Mouse (Mus musculus): ENCODE data around the gene Socs2. TPM values are rescaled to one million over a fixed set of nuclear protein-coding genes. Genes with fewer than 3 reads are reported as not detected.

Gene Socs2
- polyA plus RNA-seq (2016; fragmentation: Nextera tagmentation; extraction: Ambion mirVana), result 35.9 and 41.4 TPM in 2 replicates

GRCm38 (mm10) chr10:95416685-95417495 is at the start of gene Socs2:
TSS of gene Socs2 (minus strand) at chr10:95417180.
- Histone ChIP-seq H3K4me1 (peaks cover 44% of the 10 kb centered on the region), H3K27me3 (ENCODE audit: poor library complexity, severe bottlenecking) (peaks cover 49% of the 10 kb centered on the region), H3K9me3 (no peaks in the 10 kb centered on the region), H3K36me3 (replicated peaks) (no peaks in the 10 kb centered on the region; the same call in 1 of the 2 replicates), H3K4me3 (peak within 1 kb of the TSS; percentile 84), H3K27ac (peak within 1 kb of the TSS; percentile 92)
- peak; percentile 92 for DNase-seq (ENCODE audit: extremely low spot score, low spot score)
- WGBS, result under 1% methylated on average over 66 of the region's 66 CpGs

DNA sequence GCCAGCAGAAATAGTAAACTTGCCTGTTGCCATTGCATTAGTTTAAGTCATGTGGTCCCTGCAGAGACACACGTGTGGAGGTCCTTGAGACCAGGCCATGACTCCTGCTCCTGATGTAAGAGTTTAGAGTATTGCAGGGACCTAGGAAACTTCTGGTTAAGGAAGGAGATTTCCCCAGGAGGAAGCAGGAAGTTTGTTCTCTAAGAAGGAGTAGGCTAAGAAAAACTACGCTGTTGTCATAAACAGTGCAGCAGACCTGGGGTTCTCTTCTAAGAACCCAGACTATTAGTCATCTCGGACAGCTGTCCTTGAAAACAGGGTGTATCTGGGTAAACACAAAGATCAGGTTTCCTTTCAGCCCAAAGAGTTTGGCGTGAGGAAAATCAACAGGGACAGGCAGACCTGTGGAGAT is 48.5 kb upstream of the Socs2 start:
- Histone ChIP-seq H3K4me1 (peaks cover 4% of the 10 kb centered on the region; the same call in 1 of the 2 replicates), H3K4me3 (no peak overlapping the region), H3K27ac (no peak overlapping the region), H3K27me3 (ENCODE audit: poor library complexity, severe bottlenecking) (no peaks in the 10 kb centered on the region), H3K9me3 (no peaks in the 10 kb centered on the region), H3K36me3 (replicated peaks) (no peaks in the 10 kb centered on the region)
- WGBS, result 70% methylated on average over 4 of the region's 4 CpGs
- no peak for DNase-seq (ENCODE audit: extremely low spot score, low spot score)

- no peaks in the 10 kb centered on the region for H3K27me3 ChIP-seq (ENCODE audit: poor library complexity, severe bottlenecking)
- no peaks in the 10 kb centered on the region for H3K9me3 ChIP-seq
- no peak overlapping the region for H3K27ac ChIP-seq
- H3K4me3 ChIP-seq, result no peak overlapping the region
- WGBS, result 75% methylated on average over 6 of the region's 6 CpGs
- DNase-seq (ENCODE audit: extremely low spot score, low spot score), result no peak
- H3K36me3 ChIP-seq (replicated peaks), result no peaks in the 10 kb centered on the region
- H3K4me1 ChIP-seq, result peaks cover 4% of the 10 kb centered on the region; the same call in 1 of the 2 replicates
These were observed 47.5 kb upstream of the Socs2 start for GRCm38 (mm10) chr10:95464527-95464926.

DNA sequence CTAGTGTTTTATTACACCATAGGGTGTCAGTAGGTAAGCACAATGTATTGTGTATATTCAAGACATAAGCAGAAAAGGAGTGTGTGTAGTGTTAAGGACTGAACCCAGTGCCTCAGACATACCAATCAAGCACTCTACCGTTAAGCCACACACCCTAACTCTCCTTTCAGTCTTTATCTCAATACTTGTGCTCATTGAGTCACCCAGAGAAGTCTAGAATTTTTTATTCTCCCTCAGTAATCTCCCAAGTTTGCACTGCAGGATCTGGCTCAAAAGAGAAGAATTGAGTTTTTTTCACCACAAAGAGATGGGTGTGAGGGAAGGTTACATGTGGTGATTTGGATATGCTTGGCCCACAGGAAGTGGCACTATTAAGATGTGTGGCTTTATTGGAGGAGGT is 45.3 kb upstream of the Socs2 start:
- no peak for DNase-seq (ENCODE audit: extremely low spot score, low spot score)
- H3K9me3 ChIP-seq, result no peaks in the 10 kb centered on the region
- no peaks in the 10 kb centered on the region for H3K36me3 ChIP-seq (replicated peaks)
- peaks cover 4% of the 10 kb centered on the region; the same call in 1 of the 2 replicates for H3K4me1 ChIP-seq
- H3K27ac ChIP-seq, result no peak overlapping the region
- WGBS, result 86% methylated on average over 1 of the region's 1 CpGs
- H3K27me3 ChIP-seq (ENCODE audit: poor library complexity, severe bottlenecking), result no peaks in the 10 kb centered on the region
- H3K4me3 ChIP-seq, result no peak overlapping the region

- no peak overlapping the region for H3K27ac ChIP-seq
- no peaks in the 10 kb centered on the region for H3K9me3 ChIP-seq
- H3K36me3 ChIP-seq (replicated peaks), result no peaks in the 10 kb centered on the region
- no peaks in the 10 kb centered on the region for H3K27me3 ChIP-seq (ENCODE audit: poor library complexity, severe bottlenecking)
- WGBS, result 68% methylated on average over 4 of the region's 4 CpGs
- no peak overlapping the region for H3K4me3 ChIP-seq
- no peak for DNase-seq (ENCODE audit: extremely low spot score, low spot score)
- peaks cover 4% of the 10 kb centered on the region; the same call in 1 of the 2 replicates for H3K4me1 ChIP-seq
These were observed 44.1 kb upstream of the Socs2 start for GRCm38 (mm10) chr10:95461053-95461553.

- 90% methylated on average over 9 of the region's 9 CpGs for WGBS
- Histone ChIP-seq H3K27ac (no peak overlapping the region), H3K27me3 (ENCODE audit: poor library complexity, severe bottlenecking) (no peaks in the 10 kb centered on the region), H3K9me3 (no peaks in the 10 kb centered on the region), H3K4me3 (no peak overlapping the region), H3K4me1 (no peaks in the 10 kb centered on the region), H3K36me3 (replicated peaks) (no peaks in the 10 kb centered on the region)
- DNase-seq (ENCODE audit: extremely low spot score, low spot score), result no peak
These were observed 41.2 kb upstream of the Socs2 start for GRCm38 (mm10) chr10:95458050-95458806.

DNA sequence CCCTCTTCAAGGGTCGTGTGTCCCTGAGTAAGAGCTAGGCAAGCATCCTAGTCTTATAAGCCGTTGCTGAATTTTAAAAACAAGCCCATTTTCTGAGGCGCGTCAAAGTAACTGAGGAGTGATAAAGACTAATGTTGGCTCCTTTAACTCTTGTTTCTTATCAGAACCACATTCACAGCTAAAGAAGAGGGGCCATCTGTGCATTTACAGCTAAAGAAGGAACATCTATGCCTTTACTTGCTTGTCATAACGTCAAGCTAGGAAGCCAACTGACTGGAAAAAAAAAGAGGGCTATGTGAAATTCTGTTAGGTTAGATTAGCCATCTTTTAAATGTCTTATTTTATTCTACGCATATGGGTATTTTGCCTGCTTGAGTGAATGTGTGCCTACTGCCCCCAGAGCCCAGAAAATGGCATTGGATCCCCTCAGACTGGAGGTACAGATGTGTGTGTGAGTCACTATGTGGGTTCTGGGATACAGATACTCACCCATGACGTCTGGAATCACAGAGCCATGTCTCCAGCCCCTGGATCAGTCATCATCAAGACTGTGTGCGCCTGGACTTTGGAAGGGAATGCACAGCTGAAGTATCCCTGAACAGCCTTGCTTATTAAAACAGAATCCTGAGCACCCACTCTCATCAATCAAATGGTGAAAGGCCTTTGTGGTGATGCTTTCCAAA is 40.5 kb upstream of the Socs2 start:
- no peaks in the 10 kb centered on the region for H3K27me3 ChIP-seq (ENCODE audit: poor library complexity, severe bottlenecking)

GRCm38 (mm10) chr10:95456103-95456502 is 39.1 kb upstream of the Socs2 start:
- Histone ChIP-seq H3K9me3 (no peaks in the 10 kb centered on the region), H3K27ac (no peak overlapping the region), H3K27me3 (ENCODE audit: poor library complexity, severe bottlenecking) (no peaks in the 10 kb centered on the region), H3K4me1 (no peaks in the 10 kb centered on the region), H3K36me3 (replicated peaks) (no peaks in the 10 kb centered on the region), H3K4me3 (no peak overlapping the region)
- no peak for DNase-seq (ENCODE audit: extremely low spot score, low spot score)
- WGBS, result 79% methylated on average over 2 of the region's 2 CpGs

More for the DNA sequence above, 40.5 kb upstream of the Socs2 start:
- no peak overlapping the region for H3K27ac ChIP-seq
- no peaks in the 10 kb centered on the region for H3K36me3 ChIP-seq (replicated peaks)
- no peaks in the 10 kb centered on the region for H3K9me3 ChIP-seq
- 88% methylated on average over 8 of the region's 8 CpGs for WGBS
- no peak for DNase-seq (ENCODE audit: extremely low spot score, low spot score)
- H3K4me3 ChIP-seq, result no peak overlapping the region
- H3K4me1 ChIP-seq, result no peaks in the 10 kb centered on the region

DNA sequence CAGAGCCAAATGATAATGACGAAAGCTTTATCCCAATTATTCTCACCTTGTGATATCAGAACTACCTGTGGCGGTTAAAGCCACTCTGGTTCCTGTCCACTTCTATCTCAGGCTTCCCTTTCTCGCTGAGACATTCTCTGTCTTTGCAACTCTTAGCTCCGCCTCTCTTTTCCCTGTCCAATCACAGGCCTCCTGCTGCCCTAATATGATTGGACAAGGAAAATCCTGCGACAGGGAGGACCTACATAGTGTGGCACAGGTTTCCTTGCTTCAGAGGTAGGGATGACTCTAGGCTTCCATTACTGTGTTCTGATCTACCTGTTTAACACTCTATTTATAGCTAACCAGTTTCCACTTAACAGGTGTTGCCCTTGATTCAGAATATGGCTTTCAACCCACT is 36.3 kb upstream of the Socs2 start:
- Histone ChIP-seq H3K27ac (no peak overlapping the region), H3K27me3 (ENCODE audit: poor library complexity, severe bottlenecking) (no peaks in the 10 kb centered on the region), H3K36me3 (replicated peaks) (no peaks in the 10 kb centered on the region), H3K9me3 (no peaks in the 10 kb centered on the region), H3K4me1 (no peaks in the 10 kb centered on the region), H3K4me3 (no peak overlapping the region)
- WGBS, result 92% methylated on average over 5 of the region's 5 CpGs
- DNase-seq (ENCODE audit: extremely low spot score, low spot score), result no peak

- Histone ChIP-seq H3K9me3 (no peaks in the 10 kb centered on the region), H3K27me3 (ENCODE audit: poor library complexity, severe bottlenecking) (no peaks in the 10 kb centered on the region), H3K36me3 (replicated peaks) (no peaks in the 10 kb centered on the region), H3K4me3 (no peak overlapping the region), H3K4me1 (no peaks in the 10 kb centered on the region), H3K27ac (no peak overlapping the region)
- no peak for DNase-seq (ENCODE audit: extremely low spot score, low spot score)
- WGBS, result 88% methylated on average over 6 of the region's 6 CpGs
These were observed 32.1 kb upstream of the Socs2 start for GRCm38 (mm10) chr10:95449033-95449432.

DNA sequence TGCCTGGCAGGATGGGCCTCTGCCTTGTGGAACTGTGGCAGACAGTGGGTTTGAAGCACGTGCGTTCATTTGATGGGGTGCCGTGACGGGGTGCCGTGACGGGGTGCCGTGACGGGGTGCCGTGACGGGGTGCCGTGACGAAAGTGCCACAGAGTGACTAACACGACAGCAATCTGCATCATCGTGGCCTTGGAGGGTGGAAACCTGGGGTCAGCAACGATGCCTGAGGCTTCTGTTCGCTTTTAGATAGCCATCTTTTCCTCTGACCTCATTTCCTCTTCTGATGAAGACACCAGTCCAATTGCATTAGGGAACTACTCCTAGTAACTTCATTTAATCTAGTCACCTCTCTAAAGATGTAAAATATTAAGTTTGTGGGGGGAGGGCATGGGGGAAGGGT is 31.0 kb upstream of the Socs2 start:
- H3K27ac ChIP-seq, result no peak overlapping the region
- no peak overlapping the region for H3K4me3 ChIP-seq
- no peaks in the 10 kb centered on the region for H3K36me3 ChIP-seq (replicated peaks)
- H3K27me3 ChIP-seq (ENCODE audit: poor library complexity, severe bottlenecking), result no peaks in the 10 kb centered on the region
- no peaks in the 10 kb centered on the region for H3K4me1 ChIP-seq
- no peaks in the 10 kb centered on the region for H3K9me3 ChIP-seq
- WGBS, result 98% methylated on average over 16 of the region's 16 CpGs
- DNase-seq (ENCODE audit: extremely low spot score, low spot score), result no peak
